Mouse (Mus musculus): Measurements from ENCODE around the gene Ddx51. TPM values are rescaled to one million over a fixed set of nuclear protein-coding genes. Genes with fewer than 3 reads are reported as not detected.

Ddx51 gene
- total and polyA plus RNA-seq, 2 experiments from 2014 or later: 5.8 to 10.5 TPM

DNA sequence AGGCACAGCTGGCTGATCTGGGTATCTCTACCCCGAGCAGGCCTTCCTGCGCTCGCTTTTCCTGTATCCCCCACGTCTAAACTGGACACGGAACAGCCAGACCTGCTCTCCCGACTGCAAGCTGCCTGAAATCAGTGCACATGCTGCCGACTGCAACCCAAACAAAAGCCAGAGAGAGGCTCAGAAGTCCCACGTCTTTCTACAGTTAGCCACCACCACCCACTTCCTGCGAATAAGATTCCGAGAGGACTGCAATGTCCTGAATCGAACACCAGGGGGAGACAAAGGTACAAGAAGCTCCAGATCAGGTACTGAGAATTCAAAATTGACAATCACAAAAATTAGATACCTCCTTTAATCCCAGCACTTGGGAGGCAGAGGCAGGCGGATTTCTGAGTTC lies 13.8 kb upstream of the Ddx51 start:
- no peaks in the 10 kb centered on the region for H3K36me3 ChIP-seq (ENCODE audit: insufficient read depth, low read length)
- 26% methylated on average over 12 of the region's 12 CpGs for WGBS
- H3K4me1 ChIP-seq (ENCODE audit: insufficient read depth, low read length): no peaks in the 10 kb centered on the region
- no peaks in the 10 kb centered on the region for H3K27me3 ChIP-seq (ENCODE audit: insufficient read depth, low read length)
- ATAC-seq (ENCODE audit: low FRiP score) (no peak), DNase-seq (ENCODE audit: low spot score) (peak; percentile 70)
- no peak overlapping the region for H3K27ac ChIP-seq (ENCODE audit: low read depth, low read length)
- H3K4me3 ChIP-seq (ENCODE audit: low read depth, low read length): no peak overlapping the region
- no peaks in the 10 kb centered on the region for H3K9me3 ChIP-seq (ENCODE audit: low read length)
- H3K9ac ChIP-seq (replicated peaks; ENCODE audit: low read length, poor library complexity, severe bottlenecking): no peak overlapping the region
- TF ChIP-seq CTCF (IDR thresholded peaks at IDR 0.05): peak; percentile 89
- no peak overlapping the region for H3K4me2 ChIP-seq (ENCODE audit: low read depth, low read length, poor library complexity, severe bottlenecking)

DNA sequence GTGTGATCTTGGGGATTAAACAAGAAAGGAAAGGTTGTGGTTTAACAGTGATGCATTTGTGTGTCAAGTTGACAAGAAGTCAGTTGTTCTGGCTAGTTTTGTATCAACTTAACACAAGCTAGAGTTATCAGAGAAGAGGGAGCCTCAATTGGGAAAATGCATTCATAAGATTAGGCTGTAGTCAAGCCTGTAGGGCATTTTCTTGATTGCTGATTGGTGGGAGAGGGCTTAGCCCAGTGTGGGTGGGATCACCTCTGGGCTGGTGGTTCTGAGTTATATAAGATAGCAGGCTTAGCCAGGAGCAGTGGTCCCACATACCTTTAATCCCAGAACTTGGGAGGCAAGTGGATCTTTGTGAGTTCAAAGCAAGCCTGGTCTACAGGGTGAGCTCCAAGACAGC lies 6.9 kb upstream of the Ddx51 start:
- no peaks in the 10 kb centered on the region for H3K9me3 ChIP-seq (ENCODE audit: low read length)
- no peak for ATAC-seq (ENCODE audit: low FRiP score)
- H3K36me3 ChIP-seq (ENCODE audit: insufficient read depth, low read length): peaks cover 43% of the 10 kb centered on the region
- no peak overlapping the region for H3K4me3 ChIP-seq (ENCODE audit: low read depth, low read length)
- no peak overlapping the region for H3K9ac ChIP-seq (replicated peaks; ENCODE audit: low read length, poor library complexity, severe bottlenecking)
- no peak for DNase-seq (ENCODE audit: low spot score)
- no peaks in the 10 kb centered on the region for H3K27me3 ChIP-seq (ENCODE audit: insufficient read depth, low read length)
- H3K4me1 ChIP-seq (ENCODE audit: insufficient read depth, low read length): no peaks in the 10 kb centered on the region
- H3K27ac ChIP-seq (ENCODE audit: low read depth, low read length): no peak overlapping the region
- H3K4me2 ChIP-seq (ENCODE audit: low read depth, low read length, poor library complexity, severe bottlenecking): no peak overlapping the region
- TF ChIP-seq CTCF (IDR thresholded peaks at IDR 0.05): no peak

DNA sequence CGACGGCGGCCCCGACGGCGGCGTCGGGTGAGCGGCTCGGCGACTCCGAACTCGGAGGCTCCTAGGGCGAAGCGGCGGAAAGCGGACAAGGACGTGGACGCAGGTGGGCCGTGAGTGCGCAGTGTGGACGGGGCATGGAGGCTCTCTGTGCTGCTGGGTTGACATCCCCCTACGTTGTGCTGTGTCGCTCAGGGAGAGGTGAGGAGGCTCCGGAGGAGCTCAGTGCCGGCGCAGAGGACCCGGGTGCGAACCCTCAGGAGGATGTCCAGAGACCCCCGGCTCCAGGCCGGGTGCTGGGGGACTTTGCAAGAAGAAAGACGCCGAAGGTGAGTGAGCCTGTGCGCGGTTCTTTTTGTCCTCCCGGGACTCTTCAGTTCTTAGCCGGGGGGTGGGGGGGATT lies 435 bp downstream of the Ddx51 start:
- peaks cover 66% of the 10 kb centered on the region for H3K36me3 ChIP-seq (ENCODE audit: insufficient read depth, low read length)
- H3K4me1 ChIP-seq (ENCODE audit: insufficient read depth, low read length): peaks cover 11% of the 10 kb centered on the region
- ATAC-seq (ENCODE audit: low FRiP score): peak; percentile 53

DNA sequence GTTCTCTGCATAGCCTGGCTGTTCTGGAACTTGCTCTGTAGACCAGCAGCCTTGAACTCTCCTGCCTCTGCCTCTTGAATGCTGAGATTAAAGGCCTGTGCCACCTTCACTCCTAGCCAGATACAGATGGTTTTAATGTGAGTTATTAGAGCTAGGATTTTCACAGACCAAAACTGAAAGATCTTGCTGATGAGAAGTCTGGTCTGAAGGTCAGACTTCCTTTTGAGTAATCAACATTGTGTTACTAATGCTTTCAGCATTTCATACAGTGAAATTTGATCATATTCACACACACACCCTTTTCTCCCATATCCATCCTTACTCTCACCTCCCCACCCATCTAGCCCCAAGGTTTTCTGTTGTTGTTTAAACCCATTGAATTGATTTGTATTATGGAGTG lies 6.4 kb downstream of the Ddx51 start:
- Histone ChIP-seq H3K27ac (ENCODE audit: low read depth, low read length) (no peak overlapping the region), H3K4me3 (ENCODE audit: low read depth, low read length) (no peak overlapping the region), H3K4me2 (ENCODE audit: low read depth, low read length, poor library complexity, severe bottlenecking) (no peak overlapping the region), H3K27me3 (ENCODE audit: insufficient read depth, low read length) (no peaks in the 10 kb centered on the region), H3K9ac (replicated peaks; ENCODE audit: low read length, poor library complexity, severe bottlenecking) (no peak overlapping the region), H3K9me3 (ENCODE audit: low read length) (no peaks in the 10 kb centered on the region), H3K4me1 (ENCODE audit: insufficient read depth, low read length) (no peaks in the 10 kb centered on the region), H3K36me3 (ENCODE audit: insufficient read depth, low read length) (peaks cover 59% of the 10 kb centered on the region)
- DNase-seq (ENCODE audit: low spot score) (no peak), ATAC-seq (ENCODE audit: low FRiP score) (no peak)
- TF ChIP-seq CTCF (IDR thresholded peaks at IDR 0.05): no peak

More for the DNA sequence above, 435 bp downstream of the Ddx51 start:
- no peaks in the 10 kb centered on the region for H3K27me3 ChIP-seq (ENCODE audit: insufficient read depth, low read length)
- no peak for DNase-seq (ENCODE audit: low spot score)
- H3K9me3 ChIP-seq (ENCODE audit: low read length): no peaks in the 10 kb centered on the region
- H3K4me3 ChIP-seq (ENCODE audit: low read depth, low read length): peak overlapping the region; percentile 72
- peak overlapping the region; percentile 60 for H3K9ac ChIP-seq (replicated peaks; ENCODE audit: low read length, poor library complexity, severe bottlenecking)
- 0 out of 2 replicates have a peak overlapping the region, but pooled peaks have one; percentile 48 for H3K27ac ChIP-seq (ENCODE audit: low read depth, low read length)
- 1% methylated on average over 37 of the region's 37 CpGs for WGBS
- peak overlapping the region; percentile 94 for H3K4me2 ChIP-seq (ENCODE audit: low read depth, low read length, poor library complexity, severe bottlenecking)
- TF ChIP-seq CTCF (IDR thresholded peaks at IDR 0.05): no peak

DNA sequence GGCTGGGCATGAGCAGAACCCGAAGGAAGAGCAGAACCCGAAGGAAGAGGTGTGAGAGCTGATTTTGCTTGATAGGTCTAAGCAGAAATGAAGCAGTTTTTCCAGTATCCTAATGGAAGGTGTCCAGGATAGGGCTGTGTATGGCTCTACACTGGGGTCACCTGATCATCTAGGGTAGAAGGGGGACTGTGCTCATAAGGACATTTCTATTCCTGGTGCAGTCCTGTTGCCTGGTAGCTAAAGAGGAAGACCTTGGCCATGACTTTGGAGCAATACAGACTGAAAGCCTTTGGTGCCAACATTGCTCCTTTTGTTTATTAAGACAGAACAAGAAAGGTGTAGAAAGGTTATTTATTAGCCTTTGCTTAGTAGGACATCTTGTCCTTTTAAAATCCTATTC lies 10.8 kb downstream of the Ddx51 start:
- H3K9ac ChIP-seq (replicated peaks; ENCODE audit: low read length, poor library complexity, severe bottlenecking): no peak overlapping the region
- TF ChIP-seq CTCF (IDR thresholded peaks at IDR 0.05): no peak
- 88% methylated on average over 2 of the region's 2 CpGs for WGBS
- no peak overlapping the region for H3K4me2 ChIP-seq (ENCODE audit: low read depth, low read length, poor library complexity, severe bottlenecking)
- no peaks in the 10 kb centered on the region for H3K4me1 ChIP-seq (ENCODE audit: insufficient read depth, low read length)
- DNase-seq (ENCODE audit: low spot score) (no peak), ATAC-seq (ENCODE audit: low FRiP score) (no peak)
- H3K9me3 ChIP-seq (ENCODE audit: low read length): no peaks in the 10 kb centered on the region
- peaks cover 62% of the 10 kb centered on the region for H3K36me3 ChIP-seq (ENCODE audit: insufficient read depth, low read length)
- no peak overlapping the region for H3K27ac ChIP-seq (ENCODE audit: low read depth, low read length)
- no peaks in the 10 kb centered on the region for H3K27me3 ChIP-seq (ENCODE audit: insufficient read depth, low read length)
- H3K4me3 ChIP-seq (ENCODE audit: low read depth, low read length): no peak overlapping the region

DNA sequence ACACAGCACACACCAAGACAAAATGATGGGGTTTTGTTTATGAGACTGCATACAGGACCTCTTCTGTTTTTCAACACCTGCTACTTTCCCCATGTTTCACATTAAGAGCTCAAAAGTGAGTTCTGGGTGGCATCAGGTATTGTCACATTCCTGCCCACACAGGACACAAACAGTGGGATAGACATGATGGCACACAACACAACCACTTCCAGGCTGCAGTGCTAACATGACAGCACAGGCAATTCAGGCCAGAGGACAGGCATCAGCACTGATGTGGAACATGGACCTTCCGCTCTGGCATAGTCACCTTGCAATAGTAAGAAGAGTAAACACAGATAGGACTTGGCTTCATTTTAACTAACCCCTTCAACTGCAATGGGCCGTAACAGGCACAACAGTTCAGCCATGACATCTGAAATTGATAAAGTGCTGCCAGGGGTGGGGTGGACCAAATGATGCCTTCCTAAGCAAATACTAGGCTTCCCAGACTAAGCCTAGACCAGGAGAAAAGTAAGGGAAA lies 11.6 kb downstream of the Ddx51 start:
- Histone ChIP-seq H3K9me3 (ENCODE audit: low read length) (no peaks in the 10 kb centered on the region), H3K27ac (ENCODE audit: low read depth, low read length) (no peak overlapping the region), H3K4me2 (ENCODE audit: low read depth, low read length, poor library complexity, severe bottlenecking) (no peak overlapping the region), H3K9ac (replicated peaks; ENCODE audit: low read length, poor library complexity, severe bottlenecking) (no peak overlapping the region), H3K4me1 (ENCODE audit: insufficient read depth, low read length) (no peaks in the 10 kb centered on the region), H3K36me3 (ENCODE audit: insufficient read depth, low read length) (peaks cover 64% of the 10 kb centered on the region), H3K27me3 (ENCODE audit: insufficient read depth, low read length) (no peaks in the 10 kb centered on the region), H3K4me3 (ENCODE audit: low read depth, low read length) (no peak overlapping the region)
- no peak for TF ChIP-seq CTCF (IDR thresholded peaks at IDR 0.05)
- DNase-seq (ENCODE audit: low spot score): no peak
- WGBS: 95% methylated on average over 2 of the region's 2 CpGs
- no peak for ATAC-seq (ENCODE audit: low FRiP score)

Data from midbrain, postnatal 0 days (tissue).